Mouse (Mus musculus): ENCODE results near the gene Usb1.

DNA sequence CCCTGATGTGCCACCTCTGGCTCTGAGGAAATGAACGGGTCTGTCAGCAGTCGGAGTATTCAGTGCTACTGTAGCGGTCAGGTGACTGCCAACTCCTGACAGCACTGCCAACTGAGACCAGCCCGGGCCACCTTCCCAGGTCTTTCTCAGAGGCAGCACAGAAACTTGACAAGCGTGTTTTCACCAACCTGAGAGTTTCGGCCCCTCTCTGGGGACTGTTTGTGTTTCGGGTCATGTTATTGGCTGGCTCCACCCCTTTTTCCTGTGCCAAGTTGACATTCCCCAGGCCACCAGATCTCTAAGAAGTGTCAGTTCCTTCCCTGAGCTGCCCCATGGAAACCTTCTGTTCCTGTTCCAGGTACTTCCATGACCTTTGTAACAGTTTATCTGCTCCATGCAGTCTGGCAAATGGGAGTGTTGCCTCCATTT, 45.8 kb downstream of the Usb1 start:
- no peak for TF ChIP-seq CTCF (IDR thresholded peaks at IDR 0.05; ENCODE audit: low read depth, low read length)
- TF ChIP-seq POLR2A (IDR thresholded peaks at IDR 0.05; ENCODE audit: extremely low read depth, insufficient read depth, low read length) = no peak
